Mouse (Mus musculus): ENCODE measurements around the gene Rps15a. TPM values are rescaled to one million over a fixed set of nuclear protein-coding genes. Genes with fewer than 3 reads are reported as not detected.

Rps15a gene
- polyA plus RNA-seq (2015; fragmentation: Nextera tagmentation; extraction: Ambion mirVana): 803 and 853 TPM in 2 replicates

DNA sequence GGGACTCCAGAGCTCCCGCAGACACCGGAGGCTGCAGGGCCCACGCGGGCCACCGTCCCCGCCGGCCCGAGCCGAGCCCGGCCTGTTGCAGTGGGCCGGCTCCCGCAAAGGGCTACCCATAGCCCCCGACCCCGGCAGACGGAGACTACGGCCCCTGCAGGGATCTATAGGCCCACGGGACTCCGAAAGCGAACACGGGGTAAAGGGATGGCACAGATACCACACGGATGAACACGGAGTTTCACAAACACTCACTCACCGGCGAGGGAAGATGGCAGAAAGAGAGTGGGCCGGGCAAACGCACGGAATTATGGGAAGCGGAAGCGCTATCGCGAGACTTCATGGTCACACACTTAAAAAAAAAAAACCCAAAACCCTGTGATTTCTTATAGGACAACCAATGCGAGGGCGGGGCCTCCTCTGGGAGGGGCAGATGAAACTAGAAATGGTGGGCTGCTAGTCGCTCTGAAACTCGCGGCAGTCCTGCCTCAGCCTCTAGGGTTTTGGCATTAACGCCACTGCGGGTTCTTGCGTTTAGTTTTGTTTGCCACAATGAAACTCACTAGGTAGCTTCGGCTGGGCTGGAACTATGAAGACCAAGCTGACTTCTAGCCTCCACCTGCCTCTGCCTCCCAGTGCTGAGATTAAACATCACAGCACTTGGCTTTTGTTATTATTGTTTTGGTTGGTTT lies at the start of gene Rps15a:
Rps15a (minus strand) TSS at position 312 of the 692 bp plus-strand sequence.
- peak within 1 kb of the TSS; percentile 95 for H3K27ac ChIP-seq
- peak within 1 kb of the TSS; percentile 98 for H3K9ac ChIP-seq
- no peaks in the 10 kb centered on the region for H3K9me3 ChIP-seq (replicated peaks)
- no peaks in the 10 kb centered on the region for H3K27me3 ChIP-seq
- peaks cover 69% of the 10 kb centered on the region for H3K36me3 ChIP-seq
- H3K4me2 ChIP-seq: peak within 1 kb of the TSS; percentile 83
- H3K4me3 ChIP-seq (replicated peaks): peak within 1 kb of the TSS; percentile 96
- peaks cover 57% of the 10 kb centered on the region for H3K4me1 ChIP-seq
- WGBS: under 1% methylated on average over 40 of the region's 40 CpGs
- peak; percentile 72 for ATAC-seq (replicated peaks; ENCODE audit: low FRiP score)

DNA sequence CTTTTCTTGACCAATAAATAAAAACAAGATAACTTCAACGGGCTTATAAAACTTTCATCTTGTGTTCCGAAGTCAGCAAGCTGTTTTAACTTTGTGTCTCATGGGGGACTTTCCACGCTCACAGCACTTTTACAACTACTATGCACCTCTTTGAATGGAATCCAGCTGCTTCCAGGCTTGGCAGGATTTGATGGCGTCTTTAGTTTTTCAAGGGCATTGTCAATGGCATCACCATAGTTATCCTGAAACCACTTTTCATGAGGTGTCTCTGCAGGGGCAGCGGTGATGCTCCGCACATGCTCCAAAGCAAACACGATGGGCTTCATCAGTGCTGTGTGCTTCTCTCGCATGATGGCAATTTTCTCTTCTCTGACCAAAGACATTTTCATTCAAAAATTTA lies 47.0 kb upstream of the Rps15a start:
- Histone ChIP-seq H3K4me2 (no peak overlapping the region), H3K27ac (no peak overlapping the region), H3K4me3 (replicated peaks) (no peak overlapping the region), H3K36me3 (peaks cover 77% of the 10 kb centered on the region), H3K4me1 (no peaks in the 10 kb centered on the region), H3K27me3 (no peaks in the 10 kb centered on the region), H3K9me3 (replicated peaks) (no peaks in the 10 kb centered on the region), H3K9ac (no peak overlapping the region)
- WGBS: 87% methylated on average over 8 of the region's 8 CpGs
- no peak for ATAC-seq (replicated peaks; ENCODE audit: low FRiP score)

GRCm38 (mm10) chr7:118160121-118160520 lies 44.1 kb upstream of the Rps15a start:
- H3K4me3 ChIP-seq (replicated peaks): no peak overlapping the region
- no peaks in the 10 kb centered on the region for H3K9me3 ChIP-seq (replicated peaks)
- H3K9ac ChIP-seq: no peak overlapping the region
- no peak for ATAC-seq (replicated peaks; ENCODE audit: low FRiP score)
- H3K27me3 ChIP-seq: no peaks in the 10 kb centered on the region
- 94% methylated on average over 3 of the region's 3 CpGs for WGBS
- H3K36me3 ChIP-seq: peaks cover 78% of the 10 kb centered on the region
- H3K4me1 ChIP-seq: no peaks in the 10 kb centered on the region
- no peak overlapping the region for H3K27ac ChIP-seq
- H3K4me2 ChIP-seq: no peak overlapping the region

DNA sequence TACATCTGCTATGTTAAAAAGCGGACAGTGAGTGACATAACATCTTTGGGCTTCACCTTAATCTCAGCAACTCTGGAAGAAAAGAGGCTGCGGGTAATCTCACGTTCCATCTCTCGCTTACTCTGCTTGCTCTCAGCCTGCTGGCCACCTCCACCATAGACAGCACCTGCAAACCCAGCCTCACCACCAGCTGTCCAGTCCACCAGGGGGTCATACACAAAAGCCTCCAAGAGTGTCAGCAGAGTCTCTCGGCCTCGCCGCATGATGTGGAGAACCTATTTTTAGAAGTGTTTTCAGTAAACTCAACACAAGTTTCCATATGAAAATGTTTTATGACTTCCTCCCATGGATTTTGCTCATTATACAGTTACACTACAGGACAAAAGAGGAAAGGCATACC lies 40.5 kb upstream of the Rps15a start:
- Histone ChIP-seq H3K9me3 (replicated peaks) (no peaks in the 10 kb centered on the region), H3K27ac (no peak overlapping the region), H3K27me3 (no peaks in the 10 kb centered on the region), H3K4me3 (replicated peaks) (no peak overlapping the region), H3K4me1 (no peaks in the 10 kb centered on the region), H3K36me3 (peaks cover 91% of the 10 kb centered on the region), H3K4me2 (no peak overlapping the region), H3K9ac (no peak overlapping the region)
- 87% methylated on average over 7 of the region's 7 CpGs for WGBS
- no peak for ATAC-seq (replicated peaks; ENCODE audit: low FRiP score)

DNA sequence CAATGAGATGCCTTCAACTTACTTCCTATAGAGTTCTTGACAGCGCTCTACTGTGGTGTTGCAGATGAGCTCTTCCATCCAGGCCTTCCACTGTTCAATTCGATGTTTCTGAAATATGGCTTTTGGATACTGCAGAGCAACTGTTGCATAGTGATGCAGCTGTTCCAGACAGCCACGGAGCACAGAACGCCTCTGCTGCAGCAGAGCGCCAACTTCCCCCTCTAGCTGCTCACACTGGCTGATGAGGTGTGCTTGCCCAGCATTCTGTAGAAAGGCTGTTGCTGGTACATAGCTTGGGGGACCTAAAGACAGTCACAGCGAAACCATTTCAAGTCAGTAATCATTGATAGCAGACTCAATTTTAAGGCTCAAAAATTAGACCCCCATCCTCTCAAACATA lies 38.2 kb upstream of the Rps15a start:
- H3K27ac ChIP-seq: no peak overlapping the region
- H3K4me2 ChIP-seq: no peak overlapping the region
- no peaks in the 10 kb centered on the region for H3K4me1 ChIP-seq
- H3K9ac ChIP-seq: no peak overlapping the region
- peaks cover 85% of the 10 kb centered on the region for H3K36me3 ChIP-seq
- 92% methylated on average over 6 of the region's 6 CpGs for WGBS
- H3K4me3 ChIP-seq (replicated peaks): no peak overlapping the region
- H3K27me3 ChIP-seq: no peaks in the 10 kb centered on the region
- no peak for ATAC-seq (replicated peaks; ENCODE audit: low FRiP score)
- H3K9me3 ChIP-seq (replicated peaks): no peaks in the 10 kb centered on the region

- Histone ChIP-seq H3K4me1 (no peaks in the 10 kb centered on the region), H3K9ac (no peak overlapping the region), H3K36me3 (peaks cover 92% of the 10 kb centered on the region), H3K4me2 (no peak overlapping the region), H3K4me3 (replicated peaks) (no peak overlapping the region), H3K27ac (no peak overlapping the region), H3K27me3 (no peaks in the 10 kb centered on the region), H3K9me3 (replicated peaks) (no peaks in the 10 kb centered on the region)
- WGBS: 87% methylated on average over 3 of the region's 3 CpGs
- ATAC-seq (replicated peaks; ENCODE audit: low FRiP score): no peak
Measured at GRCm38 (mm10) chr7:118143602-118144001, 27.6 kb upstream of the Rps15a start.

- Histone ChIP-seq H3K27ac (no peak overlapping the region), H3K9me3 (replicated peaks) (no peaks in the 10 kb centered on the region), H3K27me3 (no peaks in the 10 kb centered on the region), H3K4me1 (no peaks in the 10 kb centered on the region), H3K4me2 (no peak overlapping the region), H3K4me3 (replicated peaks) (no peak overlapping the region), H3K36me3 (peaks cover 90% of the 10 kb centered on the region), H3K9ac (no peak overlapping the region)
- no peak for ATAC-seq (replicated peaks; ENCODE audit: low FRiP score)
- 90% methylated on average over 4 of the region's 4 CpGs for WGBS
Measured at GRCm38 (mm10) chr7:118143123-118143522, 27.1 kb upstream of the Rps15a start.

DNA sequence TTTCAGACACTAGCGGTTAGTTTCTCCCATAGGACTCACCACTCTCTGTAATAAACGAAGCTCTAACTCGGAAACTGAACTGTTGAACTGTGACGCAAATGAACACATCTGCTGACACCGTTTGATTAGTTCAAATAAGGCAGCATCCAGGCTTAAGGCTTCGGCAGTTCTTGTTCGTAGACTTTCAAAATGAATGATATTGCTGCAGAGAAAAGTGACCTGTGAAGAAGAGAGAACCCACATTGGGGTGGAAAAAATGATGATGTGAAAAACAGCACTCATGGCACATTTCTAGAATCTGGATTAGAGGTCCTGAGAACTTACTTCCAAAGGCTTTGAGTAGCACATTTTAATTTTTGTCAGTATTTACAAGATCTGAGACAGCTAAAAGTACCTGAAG lies 25.3 kb upstream of the Rps15a start:
- no peaks in the 10 kb centered on the region for H3K9me3 ChIP-seq (replicated peaks)
- H3K4me1 ChIP-seq: no peaks in the 10 kb centered on the region
- H3K4me3 ChIP-seq (replicated peaks): no peak overlapping the region
- 92% methylated on average over 7 of the region's 7 CpGs for WGBS
- H3K9ac ChIP-seq: no peak overlapping the region
- peaks cover 93% of the 10 kb centered on the region for H3K36me3 ChIP-seq
- no peaks in the 10 kb centered on the region for H3K27me3 ChIP-seq
- H3K4me2 ChIP-seq: no peak overlapping the region
- no peak for ATAC-seq (replicated peaks; ENCODE audit: low FRiP score)
- H3K27ac ChIP-seq: no peak overlapping the region

GRCm38 (mm10) chr7:118135128-118135527 lies 19.1 kb upstream of the Rps15a start:
- H3K9me3 ChIP-seq (replicated peaks): no peaks in the 10 kb centered on the region
- H3K4me2 ChIP-seq: no peak overlapping the region
- H3K4me3 ChIP-seq (replicated peaks): no peak overlapping the region
- peaks cover 4% of the 10 kb centered on the region; the same call in 1 of the 2 replicates for H3K4me1 ChIP-seq
- ATAC-seq (replicated peaks; ENCODE audit: low FRiP score): no peak
- no peak overlapping the region for H3K27ac ChIP-seq
- 74% methylated on average over 11 of the region's 11 CpGs for WGBS
- no peak overlapping the region for H3K9ac ChIP-seq
- no peaks in the 10 kb centered on the region for H3K27me3 ChIP-seq
- peaks cover 58% of the 10 kb centered on the region for H3K36me3 ChIP-seq

GRCm38 (mm10) chr7:118129430-118130041 lies 13.5 kb upstream of the Rps15a start, which contains the start of gene Arl6ip1:
Gene Arl6ip1 (minus strand): TSS chr7:118129662.
- Histone ChIP-seq H3K27me3 (no peaks in the 10 kb centered on the region), H3K9ac (peak within 1 kb of the TSS; percentile 91), H3K4me1 (peaks cover 30% of the 10 kb centered on the region), H3K36me3 (peaks cover 24% of the 10 kb centered on the region), H3K4me2 (peak within 1 kb of the TSS; percentile 75), H3K9me3 (replicated peaks) (no peaks in the 10 kb centered on the region), H3K4me3 (replicated peaks) (peak within 1 kb of the TSS; percentile 89), H3K27ac (peak within 1 kb of the TSS; percentile 96)
- ATAC-seq (replicated peaks; ENCODE audit: low FRiP score): peak; percentile 98
- WGBS: under 1% methylated on average over 39 of the region's 39 CpGs

- Histone ChIP-seq H3K27ac (peak overlapping the region; percentile 96), H3K36me3 (peaks cover 28% of the 10 kb centered on the region), H3K27me3 (no peaks in the 10 kb centered on the region), H3K4me2 (peak overlapping the region; percentile 75), H3K9ac (peak overlapping the region; percentile 91), H3K4me1 (peaks cover 30% of the 10 kb centered on the region), H3K4me3 (replicated peaks) (peak overlapping the region; percentile 89), H3K9me3 (replicated peaks) (no peaks in the 10 kb centered on the region)
- under 1% methylated on average over 21 of the region's 21 CpGs for WGBS
- peak; percentile 79 for ATAC-seq (replicated peaks; ENCODE audit: low FRiP score)
Measured at GRCm38 (mm10) chr7:118128925-118129429, 13.0 kb upstream of the Rps15a start.

DNA sequence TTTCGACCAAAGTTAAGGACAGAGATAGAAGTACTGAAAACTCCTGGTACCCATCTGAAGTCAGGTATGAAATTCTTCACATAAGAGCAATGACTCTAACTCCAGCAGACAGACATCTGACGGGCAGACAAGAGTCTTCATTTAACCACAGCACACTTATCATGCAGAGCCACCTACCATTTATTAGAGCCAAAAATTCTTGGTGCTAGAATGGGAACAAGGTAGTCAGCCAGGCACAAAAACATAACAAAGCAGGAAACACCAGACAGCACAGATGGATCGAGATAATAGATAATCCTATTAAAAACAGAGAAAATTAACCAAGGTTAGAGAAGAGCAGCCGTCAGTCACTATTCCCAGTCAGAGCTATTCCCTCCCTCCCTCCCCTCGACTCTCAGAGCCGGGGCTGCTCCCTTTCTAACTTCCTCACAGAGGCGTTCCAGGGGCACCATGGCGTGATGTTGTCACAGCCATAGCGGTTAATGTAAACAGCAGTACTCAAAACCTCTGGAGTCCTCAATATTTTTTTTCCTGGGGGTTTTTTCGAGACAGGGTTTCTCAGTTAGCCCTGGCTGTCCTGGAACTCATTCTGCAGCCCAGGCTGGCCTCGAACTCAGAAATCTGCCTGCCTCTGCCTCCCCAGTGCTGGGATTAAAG lies 10.4 kb upstream of the Rps15a start:
- ATAC-seq (replicated peaks; ENCODE audit: low FRiP score): no peak
- Histone ChIP-seq H3K9me3 (replicated peaks) (no peaks in the 10 kb centered on the region), H3K27ac (no peak overlapping the region), H3K4me2 (peak overlapping the region; percentile 75), H3K4me3 (replicated peaks) (0 out of 2 replicates have a peak overlapping the region, but pooled peaks have one; percentile 2), H3K9ac (no peak overlapping the region), H3K36me3 (peaks cover 45% of the 10 kb centered on the region), H3K27me3 (no peaks in the 10 kb centered on the region), H3K4me1 (peaks cover 30% of the 10 kb centered on the region)
- 64% methylated on average over 11 of the region's 11 CpGs for WGBS
